Mouse (Mus musculus): Measurements from ENCODE around the gene Shank2.
A peak's percentile ranks its signal among the peaks of the same experiment; 100 is the strongest.

The Shank2 gene

DNA sequence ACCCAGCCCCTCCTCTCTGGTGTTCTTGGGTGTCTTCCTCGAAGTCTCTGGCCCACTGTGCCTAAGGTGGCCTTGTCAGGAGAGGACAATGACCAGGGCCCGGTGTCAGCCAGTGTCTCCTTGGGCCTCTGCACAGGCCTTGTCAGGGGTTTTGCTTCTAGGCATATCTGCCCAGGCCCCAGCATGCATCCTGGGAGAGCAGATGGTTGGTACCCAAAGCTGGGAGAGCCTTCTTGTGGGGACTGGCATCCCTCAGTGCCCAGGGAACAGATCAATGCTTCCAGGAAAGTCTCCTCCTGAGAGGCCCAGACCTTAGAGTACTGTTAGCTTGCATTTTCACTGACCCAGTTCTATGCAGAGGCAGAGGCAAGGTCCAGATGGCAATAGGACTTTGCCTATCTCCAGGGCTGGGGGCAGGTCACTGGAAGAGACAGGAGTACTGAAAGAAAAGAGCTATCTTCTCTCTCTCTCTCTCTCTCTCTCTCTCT, 327.7 kb downstream of the Shank2 start:
- no peak for DNase-seq (ENCODE audit: low spot score in 2 of 2)

DNA sequence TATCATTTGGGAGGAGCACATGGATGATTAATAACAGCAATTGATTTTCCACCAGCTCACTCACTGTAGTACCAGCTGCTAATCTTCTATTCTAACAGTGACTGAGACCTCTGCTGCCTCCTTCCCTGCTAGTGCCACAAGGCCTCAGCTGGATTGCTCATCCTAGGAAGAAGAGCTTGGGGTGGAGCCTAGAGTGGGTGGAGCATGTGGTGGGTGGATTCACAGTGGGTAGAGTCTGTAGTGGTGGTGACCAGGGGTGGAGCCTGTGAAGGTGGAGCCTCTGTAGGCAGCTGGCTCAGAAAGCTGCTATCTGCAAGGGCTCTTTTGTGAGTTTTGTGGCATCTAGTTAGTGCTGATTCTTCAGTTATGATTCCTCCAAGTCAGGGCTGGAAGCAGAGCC, 334.9 kb downstream of the Shank2 start:
- DNase-seq (ENCODE audit: low spot score in 2 of 2), result peak; percentile 6 to 22

DNA sequence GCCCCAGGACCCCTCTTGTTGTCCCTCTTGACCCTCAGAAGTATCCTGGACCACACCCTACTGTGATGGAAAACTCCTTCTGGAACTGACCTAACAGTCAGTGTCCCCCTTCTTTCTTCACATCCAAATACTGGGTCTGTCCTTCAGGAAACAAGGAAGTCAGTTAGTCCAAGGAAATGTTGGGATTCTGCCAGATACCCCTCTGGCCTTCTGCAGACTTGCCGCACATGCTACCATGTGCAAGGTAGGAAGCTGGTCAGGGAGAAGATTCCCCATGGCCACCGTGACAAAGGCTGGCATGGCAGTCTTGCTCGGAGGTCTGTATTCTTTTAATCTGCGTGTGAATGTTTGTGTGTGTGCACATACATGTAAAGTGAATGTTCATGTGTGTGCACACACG, 337.0 kb downstream of the Shank2 start:
- DNase-seq (ENCODE audit: low spot score in 2 of 2), result no peak

DNA sequence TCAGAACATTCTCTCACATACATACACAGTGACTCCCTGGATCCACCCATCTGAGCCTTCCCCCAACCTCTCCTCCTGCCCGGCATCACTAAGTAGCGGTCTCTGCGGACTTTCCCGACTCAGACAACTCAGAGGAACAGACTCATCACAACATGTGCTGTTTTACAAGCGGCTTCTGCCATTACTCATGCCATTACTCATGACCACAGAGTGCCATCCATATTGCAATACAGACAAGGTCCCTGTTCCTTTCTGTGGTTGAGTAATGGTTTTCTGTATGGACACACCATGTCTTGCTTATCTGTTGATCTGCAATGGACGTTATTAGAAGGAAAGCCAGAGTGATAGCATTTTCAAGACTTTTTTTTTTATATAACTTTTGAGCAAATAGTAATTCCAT, 338.6 kb downstream of the Shank2 start:
- DNase-seq (ENCODE audit: low spot score in 2 of 2), result no peak

DNA sequence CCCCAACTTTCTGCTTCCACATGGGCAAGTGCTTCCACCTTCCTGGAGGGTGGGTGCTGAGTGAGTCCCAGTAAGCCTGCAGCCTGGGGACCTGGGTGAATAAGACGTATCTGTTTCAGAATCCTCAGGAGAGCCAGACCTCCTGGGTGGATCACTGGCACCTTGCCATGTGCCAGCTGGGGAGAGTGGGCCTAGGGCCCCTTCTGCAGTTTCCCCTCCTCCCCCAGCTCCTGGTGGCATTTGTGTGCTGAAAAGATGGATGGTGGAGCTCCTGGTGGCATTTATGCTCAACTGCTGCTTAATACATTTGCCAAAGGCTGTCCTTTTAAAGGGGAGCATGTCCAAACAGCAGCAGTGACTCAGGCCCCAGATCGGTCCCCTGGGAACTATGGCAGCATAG, 364.4 kb downstream of the Shank2 start:
- no peak for DNase-seq (ENCODE audit: low spot score in 2 of 2)

DNA sequence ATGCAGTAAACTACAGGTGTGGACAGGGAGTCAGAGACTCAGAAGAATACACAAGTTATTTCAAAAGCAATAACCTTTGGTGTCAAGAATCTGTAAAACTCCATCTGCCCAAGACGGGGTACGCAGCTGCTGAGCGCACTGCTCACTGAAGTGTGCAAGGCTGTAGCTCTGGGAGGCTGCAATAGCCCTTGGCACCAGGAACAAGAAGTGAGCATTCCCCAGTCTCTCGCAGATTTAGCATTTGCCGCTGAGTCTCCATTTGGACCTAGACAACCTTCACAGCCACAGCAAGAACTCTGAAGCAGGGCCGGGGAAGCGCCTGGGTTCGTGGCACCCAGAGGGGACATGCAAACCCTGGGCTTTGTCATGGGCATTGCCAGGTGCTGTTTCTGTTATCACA, 371.3 kb downstream of the Shank2 start:
- DNase-seq (ENCODE audit: low spot score in 2 of 2), result no peak

DNA sequence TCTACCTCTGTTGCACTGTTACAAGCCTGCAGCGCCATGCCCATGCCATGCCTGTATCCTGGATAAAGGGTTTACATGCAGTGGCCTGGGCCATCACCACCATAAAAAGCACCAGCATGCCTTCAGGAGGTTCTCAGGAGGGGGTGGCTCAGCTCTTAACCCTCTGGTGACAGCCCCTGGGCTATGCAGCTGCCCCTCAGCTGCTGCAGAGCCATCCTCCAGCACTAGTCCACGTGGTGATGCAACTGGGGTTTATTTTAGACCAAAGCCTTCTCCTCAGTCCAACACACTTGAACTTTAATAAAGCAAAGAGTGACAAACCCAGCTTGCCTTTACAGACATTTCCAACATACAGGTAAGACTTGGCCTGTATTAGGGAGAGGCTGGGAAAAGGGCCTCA, 373.8 kb downstream of the Shank2 start:
- DNase-seq (ENCODE audit: low spot score in 2 of 2), result no peak

DNA sequence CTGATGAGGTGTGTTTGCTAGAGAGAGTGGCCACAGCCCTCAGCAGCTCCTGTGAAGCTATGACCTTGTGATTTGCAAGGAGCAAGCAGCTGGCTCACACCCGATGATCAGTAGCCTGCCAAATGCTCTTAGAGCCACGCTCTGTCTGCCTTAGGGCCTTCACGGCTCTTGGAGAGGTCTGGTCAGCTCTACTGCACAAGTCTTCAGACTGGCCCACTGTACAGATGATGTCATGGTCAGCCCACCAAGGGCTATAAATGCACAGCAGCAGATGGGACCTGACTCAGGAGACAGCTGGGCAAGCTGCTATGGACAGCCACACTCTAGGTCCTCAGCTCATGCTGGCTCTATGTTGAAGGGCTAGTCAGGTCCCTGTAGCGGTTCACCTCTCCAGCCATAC, 376.5 kb downstream of the Shank2 start:
- DNase-seq (ENCODE audit: low spot score in 2 of 2), result no peak

DNA sequence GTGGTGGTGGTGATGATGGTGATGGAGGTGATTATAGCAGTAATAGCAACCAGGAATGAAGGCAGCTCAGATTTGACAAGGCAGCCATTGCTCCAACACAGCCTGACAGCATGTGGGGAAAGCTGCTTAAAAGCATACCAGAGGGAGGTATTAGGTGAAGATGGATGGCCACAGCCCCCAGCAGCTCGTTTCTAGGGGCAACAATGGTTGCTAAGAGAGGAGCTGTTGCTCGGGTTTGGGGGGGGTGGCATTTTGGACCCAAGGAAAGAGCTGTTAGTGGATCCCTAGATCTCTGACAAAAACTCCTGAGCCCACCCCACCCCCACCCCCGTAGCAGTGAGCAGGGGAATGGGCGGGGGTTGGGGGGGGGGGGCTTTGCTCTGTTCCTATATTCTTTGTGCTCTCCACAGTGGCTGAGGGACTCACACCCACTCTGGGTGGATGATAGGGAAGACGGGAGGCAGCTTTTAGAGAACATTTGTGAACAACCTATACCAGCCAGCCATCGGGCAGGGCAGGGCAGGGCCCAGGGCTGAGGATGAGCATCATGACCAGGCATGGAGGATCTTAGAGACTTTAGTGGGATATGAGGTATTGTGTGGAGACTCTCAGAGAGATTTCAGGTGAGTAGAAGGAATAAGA, 377.6 kb downstream of the Shank2 start:
- DNase-seq (ENCODE audit: low spot score in 2 of 2), result no peak

DNA sequence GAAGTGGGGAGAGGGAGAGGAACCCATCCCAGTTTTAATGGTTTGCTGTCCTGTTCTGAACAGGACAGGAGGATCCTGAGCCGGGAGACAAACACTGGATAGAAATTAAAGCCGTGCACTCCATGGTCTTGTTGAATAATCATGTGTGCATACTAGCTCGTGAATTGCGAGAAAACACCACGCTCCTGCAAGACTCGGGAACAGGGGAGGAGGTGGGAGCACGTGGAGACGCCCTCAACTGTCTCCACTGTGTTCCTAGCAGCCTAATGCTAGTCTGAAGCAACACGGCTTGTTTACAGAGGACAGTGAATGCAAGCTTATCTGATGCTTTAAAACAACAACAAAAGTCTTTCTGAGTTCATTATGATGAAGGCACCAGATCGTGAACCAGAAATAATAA, 379.9 kb downstream of the Shank2 start:
- no peak for DNase-seq (ENCODE audit: low spot score in 2 of 2)

DNA sequence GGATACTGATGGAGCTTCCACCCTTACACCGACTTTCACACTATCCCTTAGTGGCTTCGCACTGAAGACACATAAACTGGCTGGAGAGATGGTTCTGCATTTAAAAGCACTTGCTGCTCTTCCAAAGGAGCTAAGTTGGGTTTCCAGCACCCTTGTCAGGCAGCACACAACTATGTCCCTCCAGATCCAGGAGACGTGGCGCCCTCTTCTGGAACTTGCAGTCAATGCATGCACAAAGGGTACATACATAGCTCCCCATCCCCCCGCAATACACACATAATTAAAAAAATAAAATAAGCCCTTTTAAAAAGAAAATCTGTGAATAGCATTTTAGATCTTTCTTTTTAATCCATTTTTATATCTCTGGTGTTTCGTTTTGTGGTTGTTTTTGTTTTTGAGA, 385.8 kb downstream of the Shank2 start:
- no peak for DNase-seq (ENCODE audit: low spot score in 2 of 2)

DNA sequence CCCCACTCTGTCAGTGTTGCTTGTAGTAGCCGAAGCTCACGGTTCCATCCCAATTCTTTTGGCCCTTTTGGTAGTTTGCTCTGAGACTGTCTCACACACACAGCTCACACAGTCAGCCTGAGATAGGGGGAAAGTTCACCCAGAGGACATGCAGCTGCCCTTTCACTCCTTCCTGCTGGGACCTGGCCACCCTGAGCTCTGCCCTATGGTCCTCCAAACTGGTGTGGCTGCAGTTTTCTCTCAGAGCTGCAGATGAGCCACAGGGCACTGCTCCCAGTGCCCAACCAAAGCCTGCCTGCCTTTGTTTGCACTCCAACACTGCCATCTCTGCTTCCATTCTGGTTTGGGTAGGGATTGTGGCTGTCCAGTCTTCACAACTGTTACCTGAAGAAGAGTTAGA, 388.0 kb downstream of the Shank2 start:
- DNase-seq (ENCODE audit: low spot score in 2 of 2), result no peak

DNA sequence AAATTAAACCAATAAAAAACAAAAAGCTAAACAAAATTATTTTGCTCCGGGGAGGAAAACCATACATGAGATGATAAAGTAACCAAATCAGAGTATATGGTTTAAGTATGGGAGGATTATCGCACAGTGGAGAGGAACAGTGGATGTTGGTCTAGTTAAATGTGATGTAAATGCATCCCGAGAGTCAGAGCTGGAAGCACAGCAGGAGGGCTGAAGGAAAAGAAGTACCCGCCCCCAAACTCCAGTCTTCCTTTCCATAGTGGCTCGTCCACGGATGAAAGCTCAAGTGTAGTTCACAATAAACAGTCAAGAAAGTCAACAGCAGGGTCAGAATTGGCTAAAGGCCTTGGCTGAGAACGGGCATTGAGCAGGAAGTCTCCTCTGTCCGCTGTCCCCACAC, 388.9 kb downstream of the Shank2 start:
- DNase-seq (ENCODE audit: low spot score in 2 of 2), result no peak

DNA sequence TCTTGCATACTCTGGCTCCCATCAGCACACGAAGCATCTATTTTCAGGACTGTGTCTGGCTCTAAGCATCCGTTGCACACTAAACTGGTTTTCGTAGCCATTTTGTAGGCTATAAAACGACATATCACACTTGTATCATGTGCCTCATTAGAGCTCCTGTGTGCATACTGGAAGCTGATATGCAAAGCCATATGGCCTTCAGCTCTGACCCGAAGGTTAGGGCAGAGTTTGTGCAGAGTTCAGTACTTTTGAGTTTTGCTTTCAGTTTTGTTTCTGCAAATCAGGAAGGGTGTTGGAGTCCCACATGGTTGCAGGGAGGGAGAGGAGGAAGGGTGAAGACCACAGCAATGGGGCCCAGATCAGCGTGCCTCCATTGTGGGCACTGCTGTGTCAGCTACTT, 390.0 kb downstream of the Shank2 start:
- DNase-seq (ENCODE audit: low spot score in 2 of 2), result no peak

DNA sequence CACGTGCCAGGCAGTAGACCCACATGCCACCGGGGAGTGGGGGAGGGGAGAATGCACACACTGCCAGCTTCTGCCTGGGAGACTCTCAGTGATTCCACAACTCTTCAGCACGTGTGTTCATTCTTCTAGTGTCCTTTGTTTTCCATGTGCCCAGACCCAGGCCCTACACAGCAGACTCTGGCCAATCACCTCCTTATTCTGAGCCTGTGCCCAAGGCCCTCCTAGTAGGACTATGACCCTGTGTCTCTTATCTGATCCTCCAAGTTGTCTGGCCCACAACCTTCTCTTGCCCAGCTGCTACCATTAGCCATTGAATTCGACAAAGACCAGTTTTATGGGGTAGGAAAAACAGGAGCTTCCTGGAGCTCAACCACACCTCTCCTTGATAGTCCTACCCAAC, 400.8 kb downstream of the Shank2 start:
- no peak for DNase-seq (ENCODE audit: low spot score in 2 of 2)

DNA sequence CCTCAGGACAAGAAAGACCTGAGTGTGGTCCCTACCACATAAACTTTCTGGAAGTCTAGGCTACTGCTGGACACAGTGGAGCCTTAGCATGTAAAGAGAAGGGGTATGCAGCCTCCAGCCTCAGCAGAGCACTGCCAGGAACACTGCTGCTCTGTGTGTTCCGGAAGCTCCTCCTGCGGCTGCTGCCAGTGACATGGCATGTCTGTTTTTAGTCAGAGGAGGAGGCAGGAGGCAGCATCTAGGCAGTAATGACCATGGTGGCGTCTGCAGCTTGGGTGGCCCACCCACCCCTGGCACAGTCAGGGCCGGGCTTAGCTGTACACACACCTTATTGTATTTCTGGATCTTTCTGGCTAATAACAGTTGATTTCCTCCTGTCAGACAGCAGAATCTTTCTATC, 405.9 kb downstream of the Shank2 start:
- no peak for DNase-seq (ENCODE audit: low spot score in 2 of 2)

DNA sequence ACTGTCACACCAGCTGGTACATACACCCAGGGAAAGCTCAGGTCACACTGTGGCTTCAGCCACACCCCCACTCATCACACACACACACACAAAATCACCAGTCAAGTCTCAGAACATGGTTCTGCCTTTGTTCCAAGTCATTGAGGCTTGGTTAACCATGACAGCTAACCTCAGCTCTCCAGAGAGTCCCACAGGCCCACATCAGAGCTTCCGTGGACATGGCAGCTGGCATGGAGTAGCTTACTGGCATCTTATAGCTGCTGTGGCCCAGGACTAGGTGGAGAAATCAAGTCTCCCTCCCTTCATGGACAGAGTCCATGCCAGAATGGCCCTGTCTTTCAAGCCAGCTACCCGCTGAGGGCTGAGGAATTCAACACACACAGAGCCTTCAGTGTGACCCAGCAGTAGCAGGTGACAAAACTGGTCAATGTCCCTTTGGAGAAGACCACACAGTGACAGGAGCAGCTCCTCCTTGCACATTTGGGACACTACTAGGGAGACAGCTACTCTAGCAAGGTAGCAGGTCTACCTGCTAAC, 406.8 kb downstream of the Shank2 start:
- DNase-seq (ENCODE audit: low spot score in 2 of 2), result no peak

DNA sequence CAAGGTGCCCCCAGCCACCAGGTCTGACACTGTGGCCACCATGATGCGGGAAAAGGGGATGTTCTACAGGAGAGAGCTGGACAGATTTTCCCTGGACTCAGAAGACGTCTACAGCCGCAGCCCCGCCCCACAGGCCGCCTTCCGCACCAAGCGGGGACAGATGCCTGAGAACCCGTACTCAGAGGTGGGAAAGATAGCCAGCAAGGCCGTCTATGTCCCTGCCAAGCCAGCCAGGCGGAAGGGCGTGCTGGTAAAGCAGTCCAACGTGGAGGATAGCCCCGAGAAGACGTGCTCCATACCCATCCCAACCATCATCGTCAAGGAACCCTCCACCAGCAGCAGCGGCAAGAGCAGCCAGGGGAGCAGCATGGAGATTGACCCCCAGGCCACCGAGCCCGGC, 408.0 kb downstream of the Shank2 start:
- DNase-seq (ENCODE audit: low spot score in 2 of 2), result no peak

DNA sequence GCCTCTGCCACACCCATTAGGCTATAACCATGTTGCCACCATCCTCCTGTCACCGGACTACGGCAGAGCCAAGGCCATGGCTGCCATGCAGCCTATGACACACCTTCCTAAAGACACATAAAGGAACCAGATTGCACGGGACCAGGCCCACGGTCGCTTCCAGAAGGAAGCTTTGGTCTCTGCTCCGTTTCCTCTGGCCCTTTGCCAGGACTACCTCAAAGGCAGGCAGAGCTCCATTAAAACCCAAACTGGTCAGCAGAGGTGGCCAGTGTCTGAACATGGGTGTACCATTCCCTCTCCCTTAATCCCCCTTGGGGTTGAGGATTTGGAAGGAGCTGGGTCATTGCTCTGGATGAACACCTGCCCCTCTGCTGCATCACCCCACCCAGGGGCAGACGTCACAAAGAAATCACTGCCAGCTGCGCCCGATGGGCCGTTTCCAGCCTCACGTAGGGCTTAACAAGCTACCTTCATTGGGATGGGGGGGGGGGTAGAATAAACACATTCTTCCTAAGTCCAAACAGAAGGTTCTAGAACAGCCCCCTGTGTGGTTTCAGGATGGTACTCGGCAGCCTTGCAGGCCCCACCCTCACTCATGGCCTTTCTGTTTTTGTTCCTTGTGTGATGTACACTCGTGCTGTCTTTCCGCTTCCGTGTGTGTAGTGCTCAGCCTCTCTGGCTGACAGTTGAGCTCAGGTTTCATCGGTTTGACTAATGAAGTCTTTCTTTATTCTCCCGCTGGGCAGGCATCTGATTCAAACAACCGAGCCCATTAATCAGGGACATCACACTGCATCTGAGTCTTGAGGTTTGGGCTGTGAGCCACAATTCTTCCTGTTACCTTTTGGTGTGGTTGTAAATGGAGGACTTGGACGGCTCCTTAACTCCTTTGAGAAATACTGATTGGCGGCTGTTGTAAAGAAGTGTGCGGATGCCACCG, 410.5 kb downstream of the Shank2 start:
- DNase-seq (ENCODE audit: low spot score in 2 of 2), result no peak

DNA sequence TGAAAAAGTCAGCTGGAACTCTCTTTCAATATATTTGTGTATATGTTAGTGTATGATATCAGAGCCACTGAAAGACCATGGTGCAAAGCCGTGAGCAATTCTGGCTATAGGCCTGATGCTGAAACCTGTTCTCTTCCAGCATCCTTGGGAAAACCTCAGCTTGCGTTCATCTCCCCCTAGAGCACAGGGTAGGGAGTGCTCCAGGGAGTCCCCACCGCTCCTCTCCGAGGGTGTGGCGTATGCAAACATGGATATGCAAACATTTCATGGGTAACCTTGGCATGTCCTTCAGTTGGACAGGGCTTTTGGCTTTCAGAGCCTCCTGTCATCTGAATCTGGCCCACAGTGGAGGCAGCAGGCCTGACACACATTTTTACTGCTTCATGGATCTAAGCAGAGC, 412.9 kb downstream of the Shank2 start:
- DNase-seq (ENCODE audit: low spot score in 2 of 2), result no peak

DNA sequence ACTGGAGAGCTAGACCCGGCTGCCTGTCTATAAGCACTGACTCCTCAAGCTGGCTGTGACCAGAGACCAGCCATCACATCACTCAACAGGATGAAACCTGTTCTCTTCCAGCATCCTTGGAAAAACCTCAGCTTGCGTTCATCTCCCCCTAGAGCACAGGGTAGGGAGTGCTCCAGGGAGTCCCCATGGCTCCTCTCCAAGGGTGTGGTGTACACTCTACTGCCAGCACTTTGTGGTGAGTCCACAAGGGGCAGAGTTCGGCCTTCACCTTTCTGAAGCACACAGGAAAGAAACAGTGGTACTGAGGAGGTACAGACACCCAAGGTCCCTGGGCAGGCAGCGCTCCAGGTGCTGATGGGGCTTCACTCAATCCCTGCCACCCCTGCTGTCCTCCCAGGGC, 414.1 kb downstream of the Shank2 start:
- DNase-seq (ENCODE audit: low spot score in 2 of 2), result no peak

DNA sequence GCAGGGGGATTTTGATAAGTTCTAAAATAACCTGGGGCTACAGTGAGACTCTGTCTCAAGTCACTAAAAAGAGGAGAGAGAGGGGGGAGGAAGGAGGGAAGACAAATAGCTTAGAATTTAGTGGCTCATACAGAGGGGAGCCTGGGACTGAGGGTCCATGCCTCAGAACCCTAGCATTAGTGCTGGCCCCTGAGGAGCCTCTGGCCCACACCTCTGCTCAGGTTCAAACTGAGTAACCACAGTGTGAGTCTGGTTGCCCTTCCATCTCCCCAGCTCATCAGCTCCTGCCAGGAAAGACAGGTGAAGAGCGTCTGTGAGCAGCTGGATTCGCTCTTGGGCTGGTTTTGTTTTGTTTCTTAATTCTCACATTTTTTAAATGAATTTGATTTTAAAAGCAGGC, 415.5 kb downstream of the Shank2 start:
- no peak for DNase-seq (ENCODE audit: low spot score in 2 of 2)
